Mouse (Mus musculus): ENCODE results near the gene Tssc4. TPM values are rescaled to one million over a fixed set of nuclear protein-coding genes. Genes with fewer than 3 reads are reported as not detected.

The Tssc4 gene
- 97.4 and 98.7 TPM in 2 replicates for polyA plus RNA-seq (2015; fragmentation: Nextera tagmentation; extraction: Ambion mirVana)

DNA sequence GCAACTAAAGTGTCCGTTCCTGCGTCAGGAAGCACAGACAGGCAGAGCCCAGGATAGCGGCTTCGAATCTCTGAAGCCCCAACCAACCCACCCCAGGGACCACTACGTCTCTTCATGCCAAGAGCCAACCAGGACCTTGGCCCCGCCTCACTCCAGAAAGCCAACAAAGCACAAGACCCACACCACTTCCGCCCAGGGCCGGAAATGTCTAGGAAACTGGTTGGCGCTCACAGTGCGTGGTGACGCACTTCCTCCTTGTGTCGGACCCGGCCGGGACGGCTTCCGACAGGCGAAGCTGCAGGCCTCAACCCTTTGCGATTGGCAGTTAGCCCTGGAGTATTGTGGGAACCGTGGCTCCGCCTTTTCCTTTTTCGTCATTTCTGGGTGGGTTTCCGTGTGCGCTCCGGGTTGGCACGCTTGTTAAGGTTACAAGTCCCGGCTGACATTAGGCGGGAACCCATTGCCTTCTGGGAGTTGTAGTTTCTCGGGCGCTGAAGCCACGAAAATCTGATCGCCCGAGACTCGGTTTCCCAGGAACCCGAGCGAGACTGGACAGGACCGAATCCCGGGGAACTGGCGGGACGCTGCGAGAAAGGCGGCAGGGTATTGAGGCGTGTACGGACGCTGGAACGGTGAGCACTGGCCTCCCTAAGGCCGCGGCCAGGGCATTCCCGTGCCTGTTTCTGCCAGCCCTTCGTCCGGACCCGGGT is at the start of gene Tssc4:
Gene Tssc4, plus strand, starts transcription at position 368 of the 710 bp plus-strand sequence.
- peak; percentile 97 for ATAC-seq
- Histone ChIP-seq H3K4me3 (ENCODE audit: low read length) (peak within 1 kb of the TSS; percentile 84), H3K27me3 (replicated peaks; ENCODE audit: control insufficient read depth, insufficient read depth, low read length) (no peaks in the 10 kb centered on the region), H3K36me3 (ENCODE audit: control insufficient read depth, insufficient read depth, low read length) (peaks cover 30% of the 10 kb centered on the region), H3K4me2 (ENCODE audit: low read length) (peak within 1 kb of the TSS; percentile 99), H3K9ac (ENCODE audit: low read depth, low read length) (peak within 1 kb of the TSS; percentile 92), H3K27ac (ENCODE audit: low read depth, low read length) (peak within 1 kb of the TSS; percentile 89), H3K9me3 (ENCODE audit: control insufficient read depth, low read length) (no peaks in the 10 kb centered on the region), H3K4me1 (ENCODE audit: control insufficient read depth, insufficient read depth, low read depth, low read length) (peaks cover 23% of the 10 kb centered on the region)
- under 1% methylated on average over 50 of the region's 51 CpGs for WGBS

DNA sequence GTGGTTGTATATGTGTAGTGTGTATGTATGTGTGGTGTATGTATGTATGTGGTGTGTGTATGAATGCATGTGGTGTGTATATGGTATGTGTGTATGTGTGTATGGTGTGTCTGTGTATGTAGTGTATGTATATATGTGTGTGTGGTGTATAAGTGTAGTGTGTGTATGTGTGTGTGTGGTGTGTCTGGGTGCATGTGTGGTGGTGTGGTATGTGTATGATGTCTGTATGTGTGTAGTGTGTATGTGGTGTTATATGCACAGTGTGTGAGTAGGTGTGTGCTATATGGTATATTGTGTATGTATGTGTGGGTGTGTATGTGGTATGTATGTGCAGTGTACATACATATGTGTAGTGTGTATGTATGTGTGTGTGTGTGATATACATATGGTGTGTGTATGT is 49.0 kb upstream of the Tssc4 start:
- Histone ChIP-seq H3K27me3 (replicated peaks; ENCODE audit: control insufficient read depth, insufficient read depth, low read length) (no peaks in the 10 kb centered on the region), H3K36me3 (ENCODE audit: control insufficient read depth, insufficient read depth, low read length) (no peaks in the 10 kb centered on the region; the same call in 1 of the 2 replicates), H3K4me2 (ENCODE audit: low read length) (no peak overlapping the region), H3K4me3 (ENCODE audit: low read length) (no peak overlapping the region), H3K9ac (ENCODE audit: low read depth, low read length) (no peak overlapping the region), H3K27ac (ENCODE audit: low read depth, low read length) (no peak overlapping the region), H3K9me3 (ENCODE audit: control insufficient read depth, low read length) (no peaks in the 10 kb centered on the region), H3K4me1 (ENCODE audit: control insufficient read depth, insufficient read depth, low read depth, low read length) (peaks cover 9% of the 10 kb centered on the region)
- ATAC-seq: no peak

DNA sequence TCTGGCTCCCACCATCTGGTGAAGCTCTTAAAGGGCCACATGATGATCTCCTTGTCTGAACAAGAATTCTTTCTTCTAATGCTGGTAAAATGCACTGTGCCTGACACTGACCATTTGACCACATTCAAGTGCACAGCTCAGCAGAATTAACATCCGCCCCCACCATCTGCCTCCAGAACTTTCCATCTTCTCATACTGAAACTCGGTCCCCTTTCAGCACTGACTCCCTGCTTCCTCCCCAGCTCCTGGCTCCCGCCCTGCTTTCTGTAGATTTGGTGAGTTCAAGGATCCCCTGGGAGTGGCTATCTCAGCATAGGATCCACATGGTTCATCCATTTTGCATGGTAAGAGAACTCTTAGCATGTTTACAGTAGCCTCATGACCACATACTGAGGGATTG is 48.3 kb upstream of the Tssc4 start:
- no peak overlapping the region for H3K4me3 ChIP-seq (ENCODE audit: low read length)
- no peak overlapping the region for H3K27ac ChIP-seq (ENCODE audit: low read depth, low read length)
- peaks cover 6% of the 10 kb centered on the region for H3K36me3 ChIP-seq (ENCODE audit: control insufficient read depth, insufficient read depth, low read length)
- H3K4me1 ChIP-seq (ENCODE audit: control insufficient read depth, insufficient read depth, low read depth, low read length): peaks cover 6% of the 10 kb centered on the region
- WGBS: 88% methylated on average over 3 of the region's 3 CpGs
- no peaks in the 10 kb centered on the region for H3K27me3 ChIP-seq (replicated peaks; ENCODE audit: control insufficient read depth, insufficient read depth, low read length)
- H3K9ac ChIP-seq (ENCODE audit: low read depth, low read length): no peak overlapping the region
- H3K9me3 ChIP-seq (ENCODE audit: control insufficient read depth, low read length): no peaks in the 10 kb centered on the region
- ATAC-seq: no peak
- no peak overlapping the region for H3K4me2 ChIP-seq (ENCODE audit: low read length)

DNA sequence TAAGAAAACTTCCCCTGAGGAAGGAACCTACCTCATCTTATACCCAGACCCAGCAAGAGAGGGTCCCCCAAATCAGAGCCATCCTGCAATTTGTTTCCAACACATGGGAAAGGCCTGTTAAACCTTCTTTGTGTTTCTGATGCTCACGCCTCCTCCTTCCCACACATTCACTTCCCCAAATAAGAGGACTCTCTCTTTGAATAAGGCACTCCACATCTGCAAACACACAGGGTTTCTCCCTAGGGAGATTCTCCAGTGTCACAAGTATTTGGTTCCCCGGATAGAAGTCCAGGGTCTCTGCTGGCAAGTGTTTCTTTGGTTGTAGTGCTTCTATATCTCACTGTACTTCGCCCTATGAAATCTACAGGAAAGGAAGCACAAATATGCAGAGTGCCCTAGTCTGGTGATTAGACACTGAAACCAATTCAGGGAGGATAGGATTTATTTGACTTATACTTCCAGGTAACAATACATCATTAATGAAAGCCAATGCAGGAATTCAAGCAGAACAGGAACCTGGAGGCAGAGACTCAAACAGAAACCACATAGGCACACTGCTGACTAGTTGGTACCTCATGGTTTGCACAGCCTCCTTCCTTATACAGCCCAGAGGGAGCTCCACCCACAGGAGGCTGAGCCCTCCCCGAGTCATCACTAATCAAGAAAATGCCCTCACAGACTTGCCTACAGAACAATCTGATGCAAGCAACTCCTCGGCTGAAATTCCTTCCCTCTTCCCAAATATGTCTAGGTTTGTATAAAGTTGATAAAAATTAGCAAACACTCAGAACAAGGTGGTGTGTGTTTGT is 47.5 kb upstream of the Tssc4 start:
- Histone ChIP-seq H3K27me3 (replicated peaks; ENCODE audit: control insufficient read depth, insufficient read depth, low read length) (no peaks in the 10 kb centered on the region), H3K36me3 (ENCODE audit: control insufficient read depth, insufficient read depth, low read length) (peaks cover 6% of the 10 kb centered on the region), H3K4me3 (ENCODE audit: low read length) (no peak overlapping the region), H3K4me2 (ENCODE audit: low read length) (no peak overlapping the region), H3K9me3 (ENCODE audit: control insufficient read depth, low read length) (no peaks in the 10 kb centered on the region), H3K4me1 (ENCODE audit: control insufficient read depth, insufficient read depth, low read depth, low read length) (no peaks in the 10 kb centered on the region), H3K27ac (ENCODE audit: low read depth, low read length) (no peak overlapping the region), H3K9ac (ENCODE audit: low read depth, low read length) (no peak overlapping the region)
- ATAC-seq: no peak
- WGBS: 67% methylated on average over 5 of the region's 5 CpGs

DNA sequence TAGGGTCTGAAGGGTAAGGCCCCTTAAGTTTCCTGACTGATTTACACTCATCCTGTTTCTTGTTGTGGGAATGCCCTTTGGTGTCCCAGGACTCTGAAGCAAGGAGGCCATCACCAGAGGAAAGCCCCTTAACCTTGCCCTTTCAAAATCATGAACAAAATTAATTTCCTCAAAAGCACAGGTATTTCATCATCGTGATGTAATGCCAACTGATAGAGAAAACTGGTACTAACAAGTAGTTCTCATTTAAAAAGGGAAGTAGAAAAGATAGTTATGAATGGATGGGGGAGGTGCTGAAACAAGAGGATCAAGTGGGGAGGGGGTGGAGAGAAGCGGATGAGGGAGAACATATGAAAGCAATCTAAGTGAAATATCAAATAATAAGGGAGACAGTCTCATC is 45.5 kb upstream of the Tssc4 start:
- Histone ChIP-seq H3K9ac (ENCODE audit: low read depth, low read length) (no peak overlapping the region), H3K27ac (ENCODE audit: low read depth, low read length) (no peak overlapping the region), H3K4me2 (ENCODE audit: low read length) (no peak overlapping the region), H3K4me1 (ENCODE audit: control insufficient read depth, insufficient read depth, low read depth, low read length) (no peaks in the 10 kb centered on the region), H3K9me3 (ENCODE audit: control insufficient read depth, low read length) (no peaks in the 10 kb centered on the region), H3K36me3 (ENCODE audit: control insufficient read depth, insufficient read depth, low read length) (peaks cover 9% of the 10 kb centered on the region), H3K27me3 (replicated peaks; ENCODE audit: control insufficient read depth, insufficient read depth, low read length) (no peaks in the 10 kb centered on the region), H3K4me3 (ENCODE audit: low read length) (no peak overlapping the region)
- 94% methylated on average over 2 of the region's 2 CpGs for whole genome bisulfite sequencing
- no peak for ATAC-seq

DNA sequence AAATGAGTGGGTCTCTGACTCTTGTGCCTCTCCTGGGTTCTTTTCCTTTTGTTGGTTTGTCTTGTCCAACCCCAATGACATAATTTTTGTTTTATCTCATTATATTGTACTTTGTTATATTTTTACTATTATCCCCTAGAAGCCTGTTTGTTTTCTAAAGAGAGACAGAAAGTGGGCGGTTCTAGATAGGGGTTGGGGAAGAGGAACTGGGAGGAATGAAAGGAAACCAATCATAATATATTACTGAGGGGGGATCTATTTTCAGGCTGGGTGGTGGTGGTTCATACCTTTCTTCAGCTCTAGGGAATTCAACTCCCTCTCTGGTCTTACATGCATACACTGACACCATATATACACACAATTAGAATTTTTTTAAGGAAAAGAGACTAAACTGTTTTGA is 44.8 kb upstream of the Tssc4 start:
- no peaks in the 10 kb centered on the region for H3K9me3 ChIP-seq (ENCODE audit: control insufficient read depth, low read length)
- ATAC-seq: no peak
- H3K9ac ChIP-seq (ENCODE audit: low read depth, low read length): no peak overlapping the region
- WGBS: 98% methylated on average over 1 of the region's 1 CpGs
- H3K4me1 ChIP-seq (ENCODE audit: control insufficient read depth, insufficient read depth, low read depth, low read length): no peaks in the 10 kb centered on the region
- no peak overlapping the region for H3K27ac ChIP-seq (ENCODE audit: low read depth, low read length)
- no peak overlapping the region for H3K4me3 ChIP-seq (ENCODE audit: low read length)
- no peak overlapping the region for H3K4me2 ChIP-seq (ENCODE audit: low read length)
- H3K36me3 ChIP-seq (ENCODE audit: control insufficient read depth, insufficient read depth, low read length): peaks cover 12% of the 10 kb centered on the region
- H3K27me3 ChIP-seq (replicated peaks; ENCODE audit: control insufficient read depth, insufficient read depth, low read length): no peaks in the 10 kb centered on the region

DNA sequence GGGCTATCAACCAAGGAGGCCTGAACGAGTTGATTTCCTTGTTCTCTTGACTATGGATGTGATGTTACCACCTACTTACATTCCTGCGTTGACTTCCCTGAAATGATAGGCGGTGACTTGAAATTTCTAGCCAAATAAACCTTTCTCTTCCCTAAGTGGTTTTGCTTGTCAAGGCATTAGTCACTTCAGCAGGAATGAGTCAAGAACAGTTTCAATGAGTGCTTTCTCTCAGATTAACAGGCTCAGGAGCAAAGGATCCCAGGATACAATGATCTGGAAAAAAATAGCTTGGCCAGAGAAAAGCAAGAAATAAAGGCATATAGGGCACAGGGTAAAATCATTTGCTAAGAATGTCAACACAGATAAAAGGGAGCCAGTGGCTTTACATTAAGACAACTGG is 43.6 kb upstream of the Tssc4 start:
- WGBS: 93% methylated on average over 3 of the region's 3 CpGs

DNA sequence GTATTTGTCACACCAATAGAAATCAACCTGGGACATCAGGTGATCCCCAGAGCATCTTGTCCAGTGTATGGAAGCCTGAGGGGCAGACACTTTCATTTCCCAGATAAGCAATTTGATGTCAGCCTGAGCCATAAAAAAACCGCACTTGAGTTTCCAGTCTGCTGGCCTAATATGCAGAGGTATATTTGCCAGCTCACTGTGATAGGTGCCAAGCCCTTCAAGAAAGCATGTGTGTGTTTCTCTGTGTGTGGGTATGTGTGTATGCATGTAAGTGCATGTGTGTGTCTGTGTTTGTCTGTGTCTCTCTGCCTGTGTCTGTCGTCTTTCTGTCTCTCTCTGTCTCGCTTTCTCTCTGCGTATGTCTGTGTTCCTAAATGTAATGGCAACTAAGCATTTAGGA is 41.9 kb upstream of the Tssc4 start:
- H3K4me2 ChIP-seq (ENCODE audit: low read length): no peak overlapping the region
- no peak overlapping the region for H3K4me3 ChIP-seq (ENCODE audit: low read length)
- ATAC-seq: no peak
- H3K36me3 ChIP-seq (ENCODE audit: control insufficient read depth, insufficient read depth, low read length): peaks cover 19% of the 10 kb centered on the region
- H3K27me3 ChIP-seq (replicated peaks; ENCODE audit: control insufficient read depth, insufficient read depth, low read length): no peaks in the 10 kb centered on the region
- H3K27ac ChIP-seq (ENCODE audit: low read depth, low read length): no peak overlapping the region
- no peaks in the 10 kb centered on the region for H3K4me1 ChIP-seq (ENCODE audit: control insufficient read depth, insufficient read depth, low read depth, low read length)
- no peaks in the 10 kb centered on the region for H3K9me3 ChIP-seq (ENCODE audit: control insufficient read depth, low read length)
- H3K9ac ChIP-seq (ENCODE audit: low read depth, low read length): no peak overlapping the region
- WGBS: 85% methylated on average over 4 of the region's 4 CpGs

More for the DNA sequence above, 43.6 kb upstream of the Tssc4 start:
- Histone ChIP-seq H3K36me3 (ENCODE audit: control insufficient read depth, insufficient read depth, low read length) (peaks cover 15% of the 10 kb centered on the region), H3K9ac (ENCODE audit: low read depth, low read length) (no peak overlapping the region), H3K27ac (ENCODE audit: low read depth, low read length) (no peak overlapping the region), H3K4me1 (ENCODE audit: control insufficient read depth, insufficient read depth, low read depth, low read length) (no peaks in the 10 kb centered on the region), H3K27me3 (replicated peaks; ENCODE audit: control insufficient read depth, insufficient read depth, low read length) (no peaks in the 10 kb centered on the region), H3K4me3 (ENCODE audit: low read length) (no peak overlapping the region), H3K9me3 (ENCODE audit: control insufficient read depth, low read length) (no peaks in the 10 kb centered on the region), H3K4me2 (ENCODE audit: low read length) (no peak overlapping the region)
- ATAC-seq: no peak

DNA sequence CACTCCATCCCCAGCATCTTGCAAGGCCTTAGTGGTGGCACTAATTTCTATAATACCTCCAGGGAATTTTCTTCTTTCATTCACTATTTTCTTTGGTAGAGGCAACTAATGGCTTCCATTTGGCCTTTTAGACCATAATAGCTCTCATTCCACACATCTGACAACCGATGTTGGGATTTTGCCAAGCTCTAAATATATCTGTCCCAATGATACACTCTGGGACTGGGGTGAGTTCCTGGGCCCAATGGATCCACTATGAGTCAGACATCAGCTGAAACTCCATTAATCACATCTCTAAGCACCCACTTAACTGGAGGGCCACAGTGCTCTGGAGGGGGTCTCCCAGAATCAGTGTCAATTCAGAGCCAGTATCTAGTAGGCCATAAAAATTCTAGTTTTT is 37.2 kb upstream of the Tssc4 start:
- Histone ChIP-seq H3K27ac (ENCODE audit: low read depth, low read length) (no peak overlapping the region), H3K36me3 (ENCODE audit: control insufficient read depth, insufficient read depth, low read length) (peaks cover 28% of the 10 kb centered on the region), H3K27me3 (replicated peaks; ENCODE audit: control insufficient read depth, insufficient read depth, low read length) (no peaks in the 10 kb centered on the region), H3K9me3 (ENCODE audit: control insufficient read depth, low read length) (no peaks in the 10 kb centered on the region), H3K4me1 (ENCODE audit: control insufficient read depth, insufficient read depth, low read depth, low read length) (no peaks in the 10 kb centered on the region), H3K9ac (ENCODE audit: low read depth, low read length) (no peak overlapping the region), H3K4me2 (ENCODE audit: low read length) (no peak overlapping the region), H3K4me3 (ENCODE audit: low read length) (no peak overlapping the region)
- ATAC-seq: no peak
- 88% methylated on average over 1 of the region's 1 CpGs for WGBS
